Mouse (Mus musculus) bone marrow, adult 2 months (tissue): ENCODE data around the gene Scn3b.

Source experiments
- CTCF ChIP-seq: fragments of 200-500 bp; IDR thresholded peaks from 2 replicates; pipeline ENCODE4 v1.5.1; 2011; ENCODE audit warnings: low read length, control low read depth; ENCODE audit not compliant: control insufficient read depth, insufficient read depth
- POLR2A ChIP-seq: fragments of 200-500 bp; IDR thresholded peaks from 2 replicates; pipeline ENCODE4 v1.6.1; 2011; ENCODE audit warnings: low read depth, mild to moderate bottlenecking, control low read depth, low read length, borderline replicate concordance; ENCODE audit not compliant: control insufficient read depth

- TF ChIP-seq POLR2A = no peak
- no peak for TF ChIP-seq CTCF
Measured at GRCm38 (mm10) chr9:40304243-40304642, 35.2 kb downstream of the Scn3b start.
